Mouse (Mus musculus) small intestine, adult 2 months (tissue): Measurements from ENCODE around the gene Gm20388. TPM values are rescaled to one million over a fixed set of nuclear protein-coding genes. Genes with fewer than 3 reads are reported as not detected.

Experiments used
- H3K27ac ChIP-seq: fragments of 200-500 bp; 2 replicates; pipeline ENCODE4 v1.5.1; 2012; ENCODE audit warnings: low read depth, low read length, control low read depth, inconsistent platforms; ENCODE audit not compliant: insufficient read depth
- H3K27me3 ChIP-seq: fragments of 200-500 bp; 2 replicates; pipeline ENCODE4 v1.6.1; 2012; ENCODE audit warnings: mild to moderate bottlenecking, moderate library complexity, low read length, inconsistent platforms; ENCODE audit not compliant: control insufficient read depth, insufficient read depth
- H3K36me3 ChIP-seq: fragments of 200-500 bp; 2 replicates; pipeline ENCODE4 v1.6.1; 2012; ENCODE audit warnings: mild to moderate bottlenecking, low read length, control low read depth, inconsistent platforms; ENCODE audit not compliant: control insufficient read depth, insufficient read depth
- H3K4me1 ChIP-seq: fragments of 200-500 bp; 2 replicates; pipeline ENCODE4 v1.6.1; 2012; ENCODE audit warnings: low read length, inconsistent platforms, mixed read lengths; ENCODE audit not compliant: control insufficient read depth, insufficient read depth, insufficient read length
- H3K4me3 ChIP-seq: fragments of 200-500 bp; 2 replicates; pipeline ENCODE4 v1.5.1; 2012; ENCODE audit warnings: low read depth, mild to moderate bottlenecking, control low read depth, inconsistent platforms, low read length, moderate library complexity
- CTCF ChIP-seq: fragments of 200-500 bp; IDR thresholded peaks from 2 replicates; pipeline ENCODE4 v1.5.1; 2012; ENCODE audit warnings: low read depth, mild to moderate bottlenecking, control low read depth, inconsistent platforms, low read length, moderate library complexity, mixed read lengths; ENCODE audit not compliant: insufficient replicate concordance, insufficient read length; ENCODE audit errors: extremely low read depth
- POLR2A ChIP-seq: fragments of 200-500 bp; IDR thresholded peaks from 2 replicates; pipeline ENCODE4 v1.6.1; 2012; ENCODE audit warnings: low read depth, mild to moderate bottlenecking, control low read depth, inconsistent platforms, low read length, moderate library complexity
- WGBS: fragments of 180-500 bp; shearing (Covaris S2); methylation state at CpG from one replicate; pipeline ENCODE4 v1.1.7; 2018; 5-methylcytosine and 5-hydroxymethylcytosine counted together
- polyA plus RNA-seq: library from polyadenylated mRNA; depleted of rRNA; stranded (reverse); fragments of >200 nt; gene quantifications from 2 replicates; pipeline ENCODE4 v1.2.3, GENCODE M21; 2012

The Gm20388 gene
- polyA plus RNA-seq, 1 experiment: 37.3 TPM

DNA sequence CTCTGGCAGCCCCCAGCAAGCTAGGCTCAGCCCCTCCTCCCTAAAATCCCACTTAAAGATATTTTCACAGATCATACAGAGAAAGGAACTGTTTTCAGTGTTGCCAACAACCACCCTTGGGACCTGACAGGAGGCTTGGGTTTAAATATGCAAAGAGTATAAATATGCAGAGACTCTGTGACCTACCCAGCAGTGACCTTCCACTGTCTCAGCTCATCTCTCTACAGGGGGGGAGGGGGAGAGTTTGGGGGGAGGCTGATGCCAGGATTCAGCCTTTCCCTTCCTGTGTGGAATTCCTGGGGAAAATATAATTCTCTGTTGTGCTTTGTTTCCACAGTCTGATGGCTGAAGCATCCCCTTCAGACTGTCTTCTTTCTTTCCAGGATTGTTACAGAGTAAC is 2024.3 kb downstream of the Gm20388 start:
- Histone ChIP-seq H3K36me3 (no peaks in the 10 kb centered on the region), H3K4me3 (no peak overlapping the region), H3K27ac (no peak overlapping the region), H3K27me3 (no peaks in the 10 kb centered on the region), H3K4me1 (no peaks in the 10 kb centered on the region)
- TF ChIP-seq POLR2A (no peak), CTCF (no peak)

DNA sequence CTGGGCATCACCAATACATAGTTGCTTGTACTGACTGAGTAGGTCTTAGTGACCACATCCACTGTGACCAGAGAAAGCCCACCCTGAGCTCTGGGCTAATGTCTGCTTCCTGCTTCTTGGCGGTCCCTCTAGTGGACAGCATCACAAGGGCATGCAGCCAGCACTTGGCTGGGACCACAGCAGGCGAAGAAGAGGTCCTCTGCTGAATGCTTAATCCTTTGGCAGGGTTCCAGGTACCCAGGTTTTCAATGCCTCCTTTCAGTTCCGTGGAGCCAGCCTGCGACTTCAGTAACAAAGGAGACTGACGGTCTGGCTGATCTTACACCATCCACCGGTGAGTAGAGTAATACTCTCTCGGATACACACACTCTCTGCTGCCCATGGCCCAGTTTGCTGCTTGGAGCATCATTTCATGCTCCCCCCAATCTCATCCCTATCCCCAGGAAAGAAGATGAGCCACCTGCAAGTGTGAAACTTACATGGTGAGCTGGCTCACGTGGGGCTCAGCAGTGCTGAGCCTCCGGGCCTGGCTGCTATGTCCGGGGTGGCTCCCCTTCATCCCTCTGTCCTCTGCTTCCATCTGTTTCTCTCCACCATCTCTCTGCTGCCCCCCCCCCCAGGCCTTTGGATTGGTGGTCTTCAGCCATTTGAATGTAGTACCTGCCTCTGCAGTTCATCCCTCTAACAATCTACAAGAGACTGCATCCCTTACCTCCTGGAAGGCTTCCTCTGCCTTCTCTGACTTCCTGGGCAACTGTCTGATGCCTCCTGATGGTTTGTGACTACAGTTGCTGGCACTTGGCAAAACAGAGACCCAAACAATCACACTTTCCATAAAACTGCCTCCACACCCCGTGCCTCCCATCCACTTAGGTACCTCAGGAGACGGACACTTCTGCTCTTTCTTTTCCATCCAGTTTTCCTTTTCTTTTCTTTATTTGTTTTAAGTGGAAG is 2025.0 kb downstream of the Gm20388 start:
- H3K27me3 ChIP-seq: no peaks in the 10 kb centered on the region
- H3K27ac ChIP-seq: no peak overlapping the region
- 50% methylated on average over 12 of the region's 12 CpGs for WGBS
- TF ChIP-seq POLR2A (no peak), CTCF (no peak)
- no peak overlapping the region for H3K4me3 ChIP-seq
- no peaks in the 10 kb centered on the region for H3K36me3 ChIP-seq
- no peaks in the 10 kb centered on the region for H3K4me1 ChIP-seq

DNA sequence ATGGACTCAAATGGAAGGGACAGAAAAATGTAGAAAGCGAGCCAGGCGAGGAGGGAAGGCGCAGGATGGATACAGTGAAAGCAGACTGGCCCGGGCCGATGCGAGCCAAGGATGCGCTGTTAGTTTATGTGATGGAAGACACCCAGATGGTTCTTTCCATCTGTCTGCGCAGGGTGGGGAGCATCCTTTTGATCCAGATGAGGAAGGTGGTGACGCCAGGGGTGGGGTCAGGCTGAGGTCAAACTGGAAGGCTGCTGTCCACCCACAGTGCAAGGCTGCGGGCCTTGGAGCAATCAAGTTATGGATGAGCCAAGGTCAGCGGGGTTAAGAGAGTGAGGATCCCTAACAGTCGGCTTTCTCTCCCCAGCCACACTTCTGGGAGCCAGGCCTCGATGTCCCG is 2025.8 kb downstream of the Gm20388 start:
- WGBS: 70% methylated on average over 14 of the region's 14 CpGs
- TF ChIP-seq POLR2A (no peak), CTCF (no peak)

DNA sequence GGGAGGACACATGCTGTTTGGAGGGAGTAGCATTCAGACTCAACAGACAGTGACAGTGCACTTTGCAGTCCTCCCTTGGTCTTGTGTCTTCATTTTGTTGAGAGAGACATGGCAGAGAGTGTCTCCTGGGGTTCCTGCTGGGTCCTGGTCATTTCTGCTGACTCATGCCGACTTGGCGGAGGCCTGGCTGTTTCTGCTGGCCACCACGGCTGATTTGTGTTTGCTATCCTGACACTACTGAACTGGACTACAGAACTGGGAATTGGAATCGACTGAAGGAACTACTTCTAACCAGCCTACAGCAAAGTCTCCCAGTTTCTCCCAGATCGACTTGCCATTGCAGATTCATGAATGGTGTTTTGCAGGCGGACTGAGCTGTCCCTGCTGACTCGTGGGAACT is 2028.1 kb downstream of the Gm20388 start:
- no peak overlapping the region for H3K27ac ChIP-seq
- H3K4me3 ChIP-seq: no peak overlapping the region
- WGBS: 74% methylated on average over 7 of the region's 7 CpGs
- TF ChIP-seq POLR2A (no peak), CTCF (no peak)
- H3K4me1 ChIP-seq: 0 out of 2 replicates have a peak, but pooled peaks cover 2% of the 10 kb centered on the region
- H3K36me3 ChIP-seq: no peaks in the 10 kb centered on the region
- no peaks in the 10 kb centered on the region for H3K27me3 ChIP-seq

More for the DNA sequence above, 2025.8 kb downstream of the Gm20388 start:
- Histone ChIP-seq H3K4me3 (no peak overlapping the region), H3K4me1 (no peaks in the 10 kb centered on the region), H3K27me3 (no peaks in the 10 kb centered on the region), H3K36me3 (no peaks in the 10 kb centered on the region), H3K27ac (no peak overlapping the region)

DNA sequence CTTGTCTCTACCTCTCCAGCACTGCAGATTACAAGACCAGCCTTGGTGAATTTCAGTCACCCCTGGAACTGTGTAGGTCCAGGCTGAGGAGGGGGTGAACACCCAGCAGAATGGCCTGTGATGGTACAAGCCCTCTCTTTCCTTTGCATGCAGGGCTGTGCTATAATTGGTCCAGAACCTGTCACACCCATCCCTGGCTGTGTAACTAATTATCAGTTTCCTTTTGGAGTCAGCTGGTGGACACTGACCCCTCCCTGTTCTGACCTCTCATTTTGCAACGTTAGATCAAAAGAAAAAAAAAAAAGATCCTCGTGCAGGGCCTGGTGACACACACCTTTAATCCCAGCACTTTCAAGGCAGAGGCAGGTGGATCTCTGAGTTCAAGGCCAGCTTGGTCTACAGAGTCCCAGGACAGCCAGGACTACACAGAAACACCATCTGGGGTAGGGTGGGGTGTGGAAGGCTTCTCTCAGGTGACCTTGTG is 2032.5 kb downstream of the Gm20388 start:
- H3K27me3 ChIP-seq: no peaks in the 10 kb centered on the region
- H3K27ac ChIP-seq: no peak overlapping the region
- H3K36me3 ChIP-seq: no peaks in the 10 kb centered on the region
- TF ChIP-seq CTCF: no peak
- no peak for TF ChIP-seq POLR2A
- WGBS: 11% methylated on average over 2 of the region's 2 CpGs
- H3K4me1 ChIP-seq: peaks cover 6% of the 10 kb centered on the region; the same call in 1 of the 2 replicates
- no peak overlapping the region for H3K4me3 ChIP-seq

DNA sequence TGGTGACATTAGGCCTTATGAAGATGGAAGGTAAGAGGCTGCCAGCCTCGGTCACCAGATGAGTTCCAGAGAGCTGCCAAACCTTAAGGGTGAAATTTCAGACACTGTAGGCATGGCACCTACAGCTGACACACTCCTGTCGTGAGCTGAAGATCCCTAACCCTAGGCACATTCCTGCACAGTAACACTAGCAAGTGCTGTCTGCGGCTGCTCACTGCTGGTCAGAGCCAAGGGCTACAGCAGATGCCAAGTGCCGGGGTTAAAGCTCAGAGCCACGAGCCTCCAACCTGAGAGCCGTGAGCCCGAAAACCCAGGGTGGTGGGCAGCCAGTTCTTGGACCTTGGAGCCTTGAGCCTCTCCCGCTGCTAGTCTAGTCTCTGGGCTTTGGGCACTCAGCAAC is 2033.1 kb downstream of the Gm20388 start:
- peaks cover 12% of the 10 kb centered on the region for H3K4me1 ChIP-seq
- no peak for TF ChIP-seq POLR2A
- TF ChIP-seq CTCF: no peak
- 76% methylated on average over 8 of the region's 8 CpGs for WGBS
- no peaks in the 10 kb centered on the region for H3K27me3 ChIP-seq
- H3K4me3 ChIP-seq: no peak overlapping the region
- no peaks in the 10 kb centered on the region for H3K36me3 ChIP-seq
- no peak overlapping the region for H3K27ac ChIP-seq

DNA sequence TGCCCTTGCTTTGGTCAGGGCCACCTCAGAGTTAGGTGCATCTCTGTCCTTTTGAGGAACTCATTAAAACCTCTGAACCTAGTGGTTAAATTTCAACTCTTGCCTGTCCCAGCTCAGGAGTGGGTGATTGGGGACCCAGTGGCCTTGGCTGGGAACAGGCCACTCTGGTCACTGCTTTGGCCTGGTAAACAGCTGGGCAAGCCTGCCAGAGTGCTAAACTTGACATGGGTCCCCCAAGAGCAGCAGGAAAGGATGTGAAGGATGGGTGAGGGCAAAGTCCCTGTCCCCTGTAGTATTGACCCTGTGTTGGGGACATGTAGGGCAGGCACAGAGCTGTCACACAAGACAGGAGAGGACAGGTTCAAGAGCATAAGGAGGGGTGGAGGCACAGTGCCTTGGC is 2034.2 kb downstream of the Gm20388 start, which contains the start of gene Car5a:
Gene Car5a, minus strand, starts transcription at position 74 of the 400 bp plus-strand sequence.
- Histone ChIP-seq H3K4me3 (no peak within 1 kb of the TSS), H3K27ac (no peak within 1 kb of the TSS), H3K4me1 (peaks cover 14% of the 10 kb centered on the region), H3K36me3 (no peaks in the 10 kb centered on the region), H3K27me3 (no peaks in the 10 kb centered on the region)
- no peak for TF ChIP-seq CTCF
- no peak for TF ChIP-seq POLR2A
